Mouse (Mus musculus): Measurements from ENCODE around the gene Arcn1. TPM values are rescaled to one million over a fixed set of nuclear protein-coding genes. Genes with fewer than 3 reads are reported as not detected.

The Arcn1 gene
- 358 TPM for polyA plus RNA-seq (2014; fragmentation: Illumina TruSeq; extraction: RNeasy Lipid Tissue Mini Kit (QIAGEN cat#74804); ENCODE audit: low read depth, low replicate concordance)

DNA sequence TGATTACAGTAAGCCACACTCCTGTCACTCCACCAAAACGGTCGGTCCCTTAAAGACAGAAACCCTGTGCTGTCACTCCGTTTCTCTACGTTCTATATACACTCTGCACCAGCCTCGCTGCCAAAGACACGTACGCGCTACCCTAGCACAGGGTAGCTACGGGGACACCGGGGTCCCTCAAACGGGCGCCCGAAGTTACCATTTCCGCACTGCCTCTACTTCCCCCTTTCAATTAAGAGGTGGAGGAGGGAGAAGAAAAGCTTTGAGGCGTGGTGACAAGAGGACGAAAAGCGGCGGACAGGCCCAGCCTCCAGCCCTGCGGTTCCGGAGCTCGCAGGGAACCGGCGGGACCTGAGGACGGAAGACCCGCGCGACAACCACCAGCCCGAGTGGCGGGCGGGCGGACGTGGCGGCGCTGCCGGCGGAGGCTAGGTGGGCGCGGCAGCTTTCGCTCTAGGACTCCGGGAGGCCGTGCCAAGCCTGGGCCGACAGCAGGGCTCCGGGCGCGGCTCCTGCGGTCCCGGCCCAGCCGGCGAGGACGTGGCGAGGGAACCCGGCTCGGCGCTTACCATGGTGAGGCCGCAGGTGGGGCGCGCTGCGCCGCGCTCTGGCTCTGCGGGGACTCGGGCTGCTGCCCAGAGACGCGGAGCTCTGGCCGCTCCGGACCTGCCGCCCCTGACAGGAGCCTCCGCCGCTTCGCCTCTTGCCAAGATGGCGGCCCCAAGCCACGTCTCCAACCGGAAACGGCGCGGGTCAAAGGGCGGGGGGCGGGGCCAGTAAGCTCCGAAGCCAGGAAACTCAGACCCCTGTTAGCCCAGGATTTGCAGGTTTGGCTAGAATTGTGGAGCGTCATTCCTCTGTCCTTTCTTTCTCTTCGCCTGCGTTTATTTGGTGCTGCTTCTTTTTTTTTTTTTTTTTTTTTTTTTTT lies at the start of gene Arcn1, which contains the start of gene Ift46:
Arcn1 (minus strand) TSS at position 745 of the 928 bp plus-strand sequence.
Ift46 (plus strand) TSS at position 808 of the 928 bp plus-strand sequence.

DNA sequence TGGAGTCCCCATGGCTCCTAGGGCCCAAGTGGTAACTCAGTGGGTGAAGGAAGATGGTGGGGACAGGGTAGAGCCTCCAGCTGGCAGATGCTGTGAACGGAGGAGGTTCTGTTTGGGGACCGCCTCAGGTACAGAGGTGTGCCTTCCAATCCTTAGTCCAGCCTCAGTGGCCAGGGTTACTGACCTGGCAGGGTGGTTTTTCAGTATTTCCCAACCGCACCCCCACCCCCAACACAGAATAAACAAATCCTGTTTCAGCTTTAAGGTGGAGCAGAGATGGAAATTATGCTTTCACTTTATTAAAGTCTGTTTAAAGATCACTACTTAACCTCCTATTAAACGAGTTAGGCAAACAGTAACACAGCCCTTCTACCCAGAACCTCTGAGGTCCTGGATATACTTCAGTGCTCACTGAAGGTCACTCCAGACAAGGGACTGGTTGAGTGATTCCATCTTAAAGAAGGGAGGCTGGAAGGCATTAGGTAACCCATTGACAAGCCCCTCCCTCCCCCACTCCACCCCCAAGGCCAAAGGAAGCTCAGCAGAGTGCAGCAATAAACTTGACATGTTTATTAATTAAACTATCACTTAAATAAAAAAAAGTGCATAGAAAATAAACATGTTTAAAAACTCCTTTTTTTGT lies 35.3 kb upstream of the Arcn1 start, which contains the start of gene Ttc36:
Ttc36 (minus strand) TSS at position 265 of the 643 bp plus-strand sequence.

DNA sequence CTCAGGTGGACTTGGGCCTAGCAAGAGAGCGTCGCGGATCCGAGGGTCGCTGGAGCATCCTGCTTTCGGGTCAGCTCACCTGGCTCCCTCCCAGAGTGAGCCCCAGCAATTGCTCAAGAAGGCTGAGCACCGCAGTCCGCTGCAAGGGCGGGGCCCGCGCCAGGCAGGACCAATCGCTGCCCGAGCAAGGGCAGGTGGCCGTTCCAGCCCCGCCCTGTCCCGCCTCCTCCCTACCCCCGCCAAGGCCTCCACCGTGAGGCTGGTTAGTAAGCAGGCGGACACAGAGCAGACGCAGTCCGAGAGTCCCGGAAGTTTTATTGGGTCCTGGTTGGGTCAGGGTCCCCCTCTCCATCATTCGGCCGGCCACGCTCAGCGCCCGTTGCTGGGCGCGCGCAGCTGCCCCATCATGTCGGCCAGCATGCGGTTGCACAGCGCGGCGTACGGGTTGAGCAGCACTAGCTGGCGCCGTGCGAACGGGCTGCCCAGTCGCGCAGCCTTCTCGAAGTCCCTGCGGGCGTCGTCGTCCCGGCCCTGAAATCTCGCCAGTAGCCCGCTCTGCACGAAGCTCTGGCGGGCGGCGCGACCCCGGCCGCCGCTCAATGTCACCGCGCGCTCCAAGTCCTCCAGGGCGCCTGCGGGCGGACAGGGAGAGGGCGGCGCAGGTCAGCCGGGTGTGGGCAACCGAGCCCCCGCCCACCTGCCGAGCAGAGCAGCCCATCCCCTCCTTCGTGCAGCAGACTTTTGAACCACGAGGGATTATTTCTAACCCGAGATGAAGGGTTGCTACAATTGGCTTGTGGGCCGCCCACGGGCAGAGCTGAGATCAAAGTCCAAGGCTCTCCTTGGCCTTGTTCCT lies 31.7 kb upstream of the Arcn1 start, which contains the start of gene Tmem25:
Tmem25 (minus strand) TSS at position 206 of the 856 bp plus-strand sequence.

DNA sequence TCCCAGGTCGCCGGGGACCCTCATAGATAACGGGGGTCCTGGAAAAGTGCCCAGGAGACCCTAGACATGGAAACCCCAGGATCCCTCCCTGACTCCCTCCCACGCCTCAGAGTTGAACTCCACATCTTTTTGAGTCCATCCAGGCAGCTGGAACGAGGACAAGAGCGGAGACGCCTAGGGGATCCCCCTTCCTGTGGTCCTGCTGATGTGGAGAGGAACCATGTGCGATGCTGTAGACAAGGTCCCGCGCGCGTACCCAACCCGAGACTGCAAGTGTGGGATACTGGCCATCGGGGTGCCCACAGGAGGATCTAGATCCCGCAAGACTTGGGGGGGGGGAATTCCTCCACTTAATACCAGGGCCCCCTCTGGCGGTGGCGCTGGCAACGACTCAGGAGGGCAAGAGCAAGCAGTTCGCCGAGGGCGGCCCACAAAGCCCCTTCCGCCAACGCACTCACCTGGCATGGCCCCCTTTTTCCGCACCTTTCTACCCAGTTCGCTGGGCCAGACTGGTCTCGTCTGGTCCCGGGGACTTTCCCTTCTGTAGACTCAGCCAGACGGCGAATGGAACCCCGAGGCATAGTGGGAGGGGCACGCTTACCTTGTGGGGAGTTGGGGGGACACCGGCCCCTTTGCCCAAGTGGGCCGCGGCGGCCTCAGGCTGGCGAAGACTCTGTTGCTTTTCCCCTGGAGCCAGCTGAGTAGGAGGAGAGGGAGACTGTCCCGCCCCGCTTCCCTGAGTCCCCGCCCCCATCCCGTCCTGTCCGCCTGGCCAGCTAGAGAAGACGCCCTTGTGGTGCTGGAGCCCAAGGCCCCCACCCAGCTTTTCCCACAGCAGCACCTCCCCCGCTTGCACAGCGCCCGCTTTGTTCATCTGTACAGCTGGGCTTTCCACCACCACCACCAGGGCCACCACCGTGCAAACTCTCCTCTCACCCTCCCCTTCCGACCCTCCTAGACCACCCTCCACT lies 32.8 kb downstream of the Arcn1 start, which contains the start of gene Phldb1:
Phldb1 (minus strand) TSS at position 675 of the 971 bp plus-strand sequence.

Other genes starting within 250 kb of the Arcn1 start
- not detected for gene Cxcr5, start 206.0 kb downstream of the Arcn1 start, polyA plus RNA-seq (2014; fragmentation: Illumina TruSeq; extraction: RNeasy Lipid Tissue Mini Kit (QIAGEN cat#74804); ENCODE audit: low read depth, low replicate concordance)
- 279 TPM for gene Ddx6, start 163.0 kb downstream of the Arcn1 start, polyA plus RNA-seq (2014; fragmentation: Illumina TruSeq; extraction: RNeasy Lipid Tissue Mini Kit (QIAGEN cat#74804); ENCODE audit: low read depth, low replicate concordance)
- gene Treh, start 94.6 kb downstream of the Arcn1 start, polyA plus RNA-seq (2014; fragmentation: Illumina TruSeq; extraction: RNeasy Lipid Tissue Mini Kit (QIAGEN cat#74804); ENCODE audit: low read depth, low replicate concordance): not detected
- 1.2 TPM for gene Phldb1, start 32.6 kb downstream of the Arcn1 start, polyA plus RNA-seq (2014; fragmentation: Illumina TruSeq; extraction: RNeasy Lipid Tissue Mini Kit (QIAGEN cat#74804); ENCODE audit: low read depth, low replicate concordance)
- 33.5 TPM for gene Ift46, start 63 bp upstream of the Arcn1 start, polyA plus RNA-seq (2014; fragmentation: Illumina TruSeq; extraction: RNeasy Lipid Tissue Mini Kit (QIAGEN cat#74804); ENCODE audit: low read depth, low replicate concordance)
- gene Tmem25, start 31.5 kb upstream of the Arcn1 start, polyA plus RNA-seq (2014; fragmentation: Illumina TruSeq; extraction: RNeasy Lipid Tissue Mini Kit (QIAGEN cat#74804); ENCODE audit: low read depth, low replicate concordance): 0.52 TPM
- not detected for gene Ttc36, start 35.2 kb upstream of the Arcn1 start, polyA plus RNA-seq (2014; fragmentation: Illumina TruSeq; extraction: RNeasy Lipid Tissue Mini Kit (QIAGEN cat#74804); ENCODE audit: low read depth, low replicate concordance)
- 22.3 TPM for gene Kmt2a, start 113.5 kb upstream of the Arcn1 start, polyA plus RNA-seq (2014; fragmentation: Illumina TruSeq; extraction: RNeasy Lipid Tissue Mini Kit (QIAGEN cat#74804); ENCODE audit: low read depth, low replicate concordance)
- 425 TPM for gene Atp5l, start 152.9 kb upstream of the Arcn1 start, polyA plus RNA-seq (2014; fragmentation: Illumina TruSeq; extraction: RNeasy Lipid Tissue Mini Kit (QIAGEN cat#74804); ENCODE audit: low read depth, low replicate concordance)
- 123 TPM for gene Ube4a, start 197.8 kb upstream of the Arcn1 start, polyA plus RNA-seq (2014; fragmentation: Illumina TruSeq; extraction: RNeasy Lipid Tissue Mini Kit (QIAGEN cat#74804); ENCODE audit: low read depth, low replicate concordance)
- gene Cd3g, start 212.6 kb upstream of the Arcn1 start, polyA plus RNA-seq (2014; fragmentation: Illumina TruSeq; extraction: RNeasy Lipid Tissue Mini Kit (QIAGEN cat#74804); ENCODE audit: low read depth, low replicate concordance): 1.0 TPM
- gene Cd3d, start 213.9 kb upstream of the Arcn1 start, polyA plus RNA-seq (2014; fragmentation: Illumina TruSeq; extraction: RNeasy Lipid Tissue Mini Kit (QIAGEN cat#74804); ENCODE audit: low read depth, low replicate concordance): not detected
- not detected for gene Cd3e, start 241.8 kb upstream of the Arcn1 start, polyA plus RNA-seq (2014; fragmentation: Illumina TruSeq; extraction: RNeasy Lipid Tissue Mini Kit (QIAGEN cat#74804); ENCODE audit: low read depth, low replicate concordance)